26 mouse cellular contexts compared by ENCODE assay signal in the genomic region with DNA sequence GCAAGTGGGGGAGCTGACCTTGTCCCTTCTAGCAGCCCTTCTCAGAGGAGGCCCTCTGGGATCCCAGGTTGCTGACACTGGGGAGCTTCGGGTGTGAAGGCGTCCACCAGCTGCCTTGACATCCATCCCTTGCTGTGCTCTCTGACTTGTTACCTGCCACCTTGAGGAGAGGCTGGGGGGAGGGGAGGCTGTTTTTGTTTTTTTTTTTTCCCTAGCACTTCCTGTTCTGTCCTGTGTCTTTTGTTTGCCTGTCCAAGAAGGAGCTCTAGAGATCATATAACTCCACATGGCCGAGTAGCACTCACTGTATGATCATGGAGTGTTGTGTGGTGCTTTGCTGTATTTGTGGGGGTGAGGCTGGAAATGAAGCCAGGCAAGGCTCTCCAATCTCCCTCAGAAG.
"Had no signal": no experiment of that assay in that cellular context is flagged by ENCODE, and none has a peak within 500 bp of the region (broad histone marks: within the 10 kb centered on the region; RNA-seq: fewer than 3 reads in every experiment).

No protein-coding gene starts in this region.

- H3K4me1 ChIP-seq: liver, embryonic 15.5 days had no signal

- H3K27ac ChIP-seq: heart, embryonic 13.5 days; hindbrain, embryonic 14.5 days; intestine, embryonic 15.5 days; layer of hippocampus, adult 2 months; left cerebral cortex, adult 2 months; limb, embryonic 10.5 days; limb, embryonic 12.5 days; liver, embryonic 13.5 days; liver, embryonic 15.5 days had no signal

- DNase-seq: gastrocnemius, postnatal 14 days; gastrocnemius, postnatal 36 days; heart, adult 11 months; heart, postnatal 14 days; heart, postnatal 36 days; kidney, adult 18-20 months; kidney, adult 8-10 months; kidney, postnatal 10 days; kidney, postnatal 25 days; kidney, postnatal 4 days; liver; liver, embryonic 13.5 days had no signal

- H3K4me2 ChIP-seq: heart, embryonic 11.5 days; heart, embryonic 13.5 days; heart, embryonic 15.5 days; hindbrain, embryonic 14.5 days; intestine, embryonic 15.5 days; limb, embryonic 12.5 days; liver, embryonic 11.5 days; liver, embryonic 13.5 days; liver, embryonic 15.5 days had no signal

- H3K4me3 ChIP-seq: heart, embryonic 13.5 days; heart, embryonic 15.5 days; intestine, embryonic 15.5 days; layer of hippocampus, adult 2 months; left cerebral cortex, adult 2 months; limb, embryonic 10.5 days; limb, embryonic 12.5 days; liver, embryonic 13.5 days; liver, embryonic 15.5 days had no signal

- H3K27me3 ChIP-seq: heart, embryonic 13.5 days; heart, embryonic 15.5 days; intestine, embryonic 15.5 days; limb, embryonic 12.5 days; liver, embryonic 13.5 days; liver, embryonic 15.5 days had no signal

- H3K9ac ChIP-seq: heart, embryonic 13.5 days; heart, embryonic 15.5 days; hindbrain, embryonic 14.5 days; intestine, embryonic 15.5 days; limb, embryonic 12.5 days; liver, embryonic 13.5 days; liver, embryonic 15.5 days had no signal

- H3K36me3 ChIP-seq: heart, embryonic 13.5 days; heart, embryonic 15.5 days; intestine, embryonic 15.5 days; limb, embryonic 10.5 days; limb, embryonic 12.5 days; liver, embryonic 13.5 days; liver, embryonic 15.5 days had no signal

- H3K9me3 ChIP-seq: heart, embryonic 13.5 days; heart, embryonic 15.5 days; intestine, embryonic 15.5 days; limb, embryonic 10.5 days; limb, embryonic 12.5 days; liver, embryonic 13.5 days; liver, embryonic 15.5 days had no signal

- ATAC-seq: hindbrain, embryonic 16.5 days; inflammation-experienced regulatory T-cells, adult 6 months; intestine, embryonic 15.5 days; intestine, postnatal 0 days had no signal
